Mouse (Mus musculus) lung, postnatal 0 days (tissue): ENCODE measurements at regions not wholly inside any gene's neighbourhood (a gene's known extent, or its start where the extent isn't known, plus 50 kb on each side); places are given as distances from the start of the nearest gene placed in this dataset.

Experiments used
- CTCF ChIP-seq: IDR thresholded peaks from 2 replicates; pipeline ENCODE4 v1.5.1; 2016; ENCODE audit warnings: antibody characterized with exemption, mild to moderate bottlenecking
- EP300 ChIP-seq: IDR thresholded peaks from 2 replicates; pipeline ENCODE4 v1.6.1; 2016; ENCODE audit warnings: antibody characterized with exemption, mild to moderate bottlenecking, control low read depth

GRCm38 (mm10) chr1:167958531-167958930, 269.5 kb downstream of the Lmx1a start:
- no peak for TF ChIP-seq CTCF
- TF ChIP-seq EP300, result no peak
